Mouse (Mus musculus) megakaryocyte progenitor cell, adult 5-6 weeks (primary cell): ENCODE data around the gene Plekhg5. TPM values are rescaled to one million over a fixed set of nuclear protein-coding genes. Genes with fewer than 3 reads are reported as not detected.

ENCODE experiments used
- ATAC-seq: replicated peaks from 2 replicates; pipeline ENCODE4 v1.8.0; 2016; ENCODE audit warnings: mild to moderate bottlenecking, moderate TSS enrichment, inconsistent platforms; ENCODE audit not compliant: poor library complexity
- total RNA-seq, 2 experiments: library from RNA; stranded (forward) in 1 of 2; stranded (reverse) in 1 of 2; fragments of 157-497, 149-512 nt in 1 of 2; fragments of 200-1000 nt in 1 of 2; gene quantifications; 2 replicates each; pipeline versions ENCODE4 v1.2.3 to v1.2.4; 2015 to 2017

Gene Plekhg5
- total RNA-seq, 2 experiments from 2014 or later: 1.2 to 1.6 TPM

GRCm38 (mm10) chr4:152120311-152121182 lies 48.2 kb downstream of the Plekhg5 start:
- no peak for ATAC-seq

- no peak for ATAC-seq
These were observed 48.8 kb downstream of the Plekhg5 start for GRCm38 (mm10) chr4:152121183-152121505.

GRCm38 (mm10) chr4:152124361-152124961 lies 52.2 kb downstream of the Plekhg5 start:
- ATAC-seq: peak; percentile 47

- peak; percentile 4; the same call in 1 of the 2 replicates for ATAC-seq
These were observed 53.1 kb downstream of the Plekhg5 start for GRCm38 (mm10) chr4:152125161-152126025.

- ATAC-seq: no peak
These were observed 54.0 kb downstream of the Plekhg5 start for GRCm38 (mm10) chr4:152126026-152126920.

- ATAC-seq: no peak
These were observed 55.6 kb downstream of the Plekhg5 start for GRCm38 (mm10) chr4:152127884-152128283.

- ATAC-seq: no peak
These were observed 56.5 kb downstream of the Plekhg5 start for GRCm38 (mm10) chr4:152128784-152129183.

- no peak for ATAC-seq
These were observed 57.2 kb downstream of the Plekhg5 start for GRCm38 (mm10) chr4:152129395-152129930.

- peak; percentile 59 for ATAC-seq
These were observed 58.7 kb downstream of the Plekhg5 start for GRCm38 (mm10) chr4:152130771-152131653.

- ATAC-seq: no peak
These were observed 59.8 kb downstream of the Plekhg5 start for GRCm38 (mm10) chr4:152131809-152132771.

- ATAC-seq: no peak
These were observed 60.5 kb downstream of the Plekhg5 start for GRCm38 (mm10) chr4:152132772-152133169.

- no peak for ATAC-seq
These were observed 60.9 kb downstream of the Plekhg5 start for GRCm38 (mm10) chr4:152133213-152133612.

GRCm38 (mm10) chr4:152134507-152134906 lies 62.2 kb downstream of the Plekhg5 start:
- peak; percentile 46 for ATAC-seq

GRCm38 (mm10) chr4:152135363-152135762 lies 63.1 kb downstream of the Plekhg5 start:
- no peak for ATAC-seq

- peak; percentile 25; the same call in 1 of the 2 replicates for ATAC-seq
These were observed 64.0 kb downstream of the Plekhg5 start for GRCm38 (mm10) chr4:152136112-152136875.

- no peak for ATAC-seq
These were observed 64.6 kb downstream of the Plekhg5 start for GRCm38 (mm10) chr4:152136876-152137250.
